Mouse (Mus musculus): Measurements from ENCODE around the gene Stk38l.
"Not testable (repeated sequence)": the region's sequence is repeated elsewhere in the genome, so short reads cannot be mapped to it uniquely, and the experiment has no call there.

Stk38l gene

GRCm38 (mm10) chr6:146733554-146733953, 8.8 kb downstream of the Stk38l start:
- DNase-seq (ENCODE audit: low spot score): no peak

DNA sequence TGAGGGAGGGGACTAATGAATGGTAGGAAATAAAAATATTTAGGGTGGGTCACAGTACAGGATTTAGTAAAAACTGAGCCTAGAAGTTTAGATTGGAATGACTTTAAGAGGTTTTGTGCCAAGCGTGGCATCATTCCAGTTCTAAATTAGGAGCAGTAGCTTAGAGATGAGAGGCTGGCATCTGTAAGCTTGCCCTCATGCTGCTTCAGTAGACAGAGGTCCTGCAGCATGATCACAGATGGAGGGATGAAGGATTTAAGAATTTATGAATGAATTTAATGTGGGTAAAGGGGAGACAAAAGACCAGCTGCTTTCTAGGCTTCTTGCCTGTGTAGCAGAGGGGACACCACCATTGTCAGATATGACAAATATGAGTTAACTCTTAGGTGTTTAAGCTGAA, 14.1 kb downstream of the Stk38l start:
- no peak for DNase-seq (ENCODE audit: low spot score)

- DNase-seq (ENCODE audit: low spot score): no peak
Observed at GRCm38 (mm10) chr6:146740724-146741123, 15.9 kb downstream of the Stk38l start.

- no peak for DNase-seq (ENCODE audit: low spot score)
Observed at GRCm38 (mm10) chr6:146741986-146742635, 17.3 kb downstream of the Stk38l start.

- DNase-seq (ENCODE audit: low spot score): not testable (repeated sequence)
Observed at GRCm38 (mm10) chr6:146744266-146744665, 19.5 kb downstream of the Stk38l start.

DNA sequence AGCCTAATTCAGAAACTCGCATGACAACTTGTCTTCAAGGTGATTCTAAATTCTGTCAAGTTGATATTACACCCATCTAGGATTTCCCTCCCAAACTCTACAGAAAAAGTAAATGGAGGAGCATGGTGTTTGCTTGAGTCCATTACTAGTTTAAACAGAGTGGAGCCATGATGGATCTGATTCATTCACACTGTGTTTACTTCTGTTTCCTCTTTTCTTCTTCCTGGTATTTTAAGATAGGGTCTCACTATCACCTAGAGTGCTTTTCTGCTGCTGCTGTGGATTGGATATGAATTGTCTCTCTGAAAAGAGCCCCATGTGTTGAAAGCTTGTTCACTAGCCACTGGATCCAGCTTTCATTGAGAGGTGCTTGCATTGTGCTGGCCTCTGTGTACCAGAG, 20.4 kb downstream of the Stk38l start:
- DNase-seq (ENCODE audit: low spot score): no peak

- DNase-seq (ENCODE audit: low spot score): no peak
Observed at GRCm38 (mm10) chr6:146746577-146746976, 21.8 kb downstream of the Stk38l start.

DNA sequence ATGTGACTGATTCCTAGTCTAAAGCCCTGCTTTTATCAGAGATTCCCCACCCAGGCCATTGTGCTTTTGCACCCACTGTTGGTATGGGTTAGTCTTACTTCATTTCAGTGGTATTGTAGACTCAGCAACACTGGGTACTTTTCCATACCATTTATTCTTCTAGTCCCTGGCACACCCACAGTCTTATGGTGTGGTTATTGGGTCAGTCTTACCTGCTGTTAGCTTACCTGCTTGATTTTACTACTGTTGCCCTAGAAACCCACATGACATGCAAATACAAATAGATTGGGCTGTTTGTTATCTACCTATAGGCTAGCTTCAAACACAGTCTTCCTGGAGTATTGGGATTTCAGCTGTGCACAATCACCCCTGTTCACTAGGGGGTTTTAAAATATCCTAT, 22.3 kb downstream of the Stk38l start:
- DNase-seq (ENCODE audit: low spot score): no peak

DNA sequence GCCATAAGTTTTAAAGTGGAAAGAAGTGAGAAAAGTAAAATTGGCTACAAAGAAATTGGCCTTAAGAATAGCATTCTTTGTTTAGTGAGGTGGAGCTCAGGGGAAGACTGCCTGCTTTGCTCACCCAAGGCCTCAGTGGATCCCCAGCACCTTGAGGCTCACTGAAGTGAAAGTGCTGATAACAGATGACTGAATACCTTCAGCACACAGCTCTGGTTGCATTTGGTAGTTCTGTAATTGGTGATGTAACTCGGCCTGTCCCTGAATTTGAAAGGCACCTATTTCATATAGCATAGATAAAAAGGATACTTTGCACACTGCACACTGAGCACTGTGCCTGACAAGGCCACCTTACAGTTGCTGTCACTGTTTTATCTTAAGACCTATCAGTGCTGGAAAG, 23.5 kb downstream of the Stk38l start:
- DNase-seq (ENCODE audit: low spot score): no peak

GRCm38 (mm10) chr6:146751671-146752070, 26.9 kb downstream of the Stk38l start:
- no peak for DNase-seq (ENCODE audit: low spot score)

GRCm38 (mm10) chr6:146752178-146752577, 27.4 kb downstream of the Stk38l start:
- no peak for DNase-seq (ENCODE audit: low spot score)

- no peak for DNase-seq (ENCODE audit: low spot score)
Observed at GRCm38 (mm10) chr6:146752612-146753011, 27.8 kb downstream of the Stk38l start.

DNA sequence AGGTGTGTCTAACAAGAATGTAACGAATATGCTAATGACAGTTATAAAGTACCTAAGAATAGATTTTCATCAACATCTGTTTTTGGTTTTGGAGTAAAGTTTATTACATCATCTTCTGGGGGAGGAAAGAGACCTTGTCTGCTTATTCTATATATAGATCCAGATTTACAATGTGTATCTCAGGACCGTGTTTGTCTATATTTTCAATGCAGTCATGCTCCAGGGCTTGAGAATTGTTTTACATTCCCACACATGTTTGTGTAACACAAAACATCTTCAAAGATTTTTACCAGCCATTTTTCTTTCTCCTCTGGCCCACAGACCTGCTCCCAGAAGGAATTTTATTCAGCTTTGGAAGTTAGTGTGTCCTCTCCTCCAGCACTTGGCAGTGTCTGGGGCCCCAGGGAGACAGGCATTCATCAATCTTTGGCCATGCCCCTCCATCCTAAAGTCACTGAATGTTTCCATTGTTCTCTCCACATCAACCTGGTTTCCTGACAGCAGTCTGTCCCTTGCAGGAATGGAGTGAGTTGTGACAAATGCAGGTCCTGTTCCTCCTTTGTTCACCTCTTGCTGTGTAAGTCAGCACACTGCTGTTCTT, 28.9 kb downstream of the Stk38l start:
- DNase-seq (ENCODE audit: low spot score): no peak

DNA sequence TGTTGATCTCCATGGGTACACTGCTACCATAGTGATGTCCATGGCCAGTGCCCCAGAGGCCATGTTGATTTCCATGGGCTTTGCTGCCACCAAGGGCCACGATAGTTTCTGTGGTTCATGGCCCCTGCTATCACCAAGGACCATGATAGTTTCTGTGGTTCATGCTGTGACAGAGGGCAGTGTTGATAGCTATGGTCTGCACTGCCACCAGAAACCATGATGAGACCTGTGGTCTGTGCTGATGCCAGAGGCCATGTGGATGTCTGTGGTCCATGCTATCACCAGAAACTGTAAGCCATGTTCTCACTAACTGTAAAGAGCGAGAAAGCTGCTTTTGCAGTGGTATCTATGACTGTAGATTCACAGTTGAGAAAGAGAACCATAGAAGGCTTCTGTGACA, 30.3 kb downstream of the Stk38l start:
- no peak for DNase-seq (ENCODE audit: low spot score)

DNA sequence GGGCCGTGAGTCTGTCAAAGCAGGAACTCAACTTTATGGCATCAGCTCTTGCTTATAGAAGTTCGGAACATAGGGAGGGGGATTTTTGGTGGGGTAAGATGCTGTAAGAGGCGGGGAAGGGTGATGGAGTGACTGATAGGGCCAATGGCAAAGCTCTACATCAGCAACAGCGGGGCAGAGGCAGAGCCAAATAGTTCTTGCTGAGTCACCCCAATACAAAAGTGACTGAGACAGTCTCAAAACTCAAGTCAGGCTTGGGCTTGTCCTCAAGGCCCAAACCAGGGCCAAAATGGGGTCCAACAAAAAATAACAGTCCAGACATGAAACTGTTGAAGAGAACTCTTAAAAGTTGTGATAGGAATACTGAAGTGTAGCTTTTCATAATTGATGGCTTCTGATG, 30.9 kb downstream of the Stk38l start:
- DNase-seq (ENCODE audit: low spot score): no peak

GRCm38 (mm10) chr6:146759027-146759426, 34.2 kb downstream of the Stk38l start:
- no peak for DNase-seq (ENCODE audit: low spot score)

DNA sequence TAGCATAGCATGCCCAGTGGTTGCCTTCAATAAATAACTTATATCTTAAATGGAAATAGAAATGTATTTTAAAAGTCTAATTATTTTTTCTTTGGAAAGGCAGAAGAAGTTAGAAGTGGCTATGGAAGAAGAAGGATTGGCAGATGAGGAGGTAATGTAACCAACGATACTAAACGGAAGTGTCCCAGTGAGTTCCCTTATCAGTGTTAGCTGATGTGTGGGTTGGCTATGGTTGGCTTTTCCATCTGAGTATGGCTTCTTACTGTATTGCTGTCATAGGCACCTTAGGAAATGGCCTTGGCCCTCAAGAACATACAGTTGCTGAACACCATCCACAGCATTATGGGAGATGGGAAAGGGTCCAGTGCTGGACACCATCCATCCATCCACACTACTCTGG, 35.2 kb downstream of the Stk38l start:
- DNase-seq (ENCODE audit: low spot score): no peak

DNA sequence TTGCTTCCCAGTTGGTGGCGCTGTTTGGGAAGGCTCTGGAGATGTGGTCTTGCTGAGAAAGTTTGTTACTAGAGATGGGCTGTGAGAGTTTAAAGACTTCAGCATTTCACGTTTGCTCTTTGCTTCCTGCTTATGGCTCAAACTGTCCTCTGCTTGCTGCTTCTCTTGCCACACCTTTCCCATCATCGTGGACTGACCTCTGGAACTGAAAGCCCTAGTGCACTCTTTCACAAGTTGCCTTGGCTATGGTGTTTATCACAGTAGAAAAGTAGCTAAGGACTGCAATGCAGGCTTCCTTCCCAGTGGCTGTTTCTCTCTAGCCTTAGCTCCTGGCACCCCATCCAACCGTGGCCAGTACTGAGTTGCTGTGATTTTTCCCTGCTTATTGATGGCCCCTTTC, 35.9 kb downstream of the Stk38l start:
- DNase-seq (ENCODE audit: low spot score): no peak

GRCm38 (mm10) chr6:146762264-146762898, 37.6 kb downstream of the Stk38l start:
- no peak for DNase-seq (ENCODE audit: low spot score)

- DNase-seq (ENCODE audit: low spot score): no peak
Observed at GRCm38 (mm10) chr6:146764593-146764992, 39.8 kb downstream of the Stk38l start.

DNA sequence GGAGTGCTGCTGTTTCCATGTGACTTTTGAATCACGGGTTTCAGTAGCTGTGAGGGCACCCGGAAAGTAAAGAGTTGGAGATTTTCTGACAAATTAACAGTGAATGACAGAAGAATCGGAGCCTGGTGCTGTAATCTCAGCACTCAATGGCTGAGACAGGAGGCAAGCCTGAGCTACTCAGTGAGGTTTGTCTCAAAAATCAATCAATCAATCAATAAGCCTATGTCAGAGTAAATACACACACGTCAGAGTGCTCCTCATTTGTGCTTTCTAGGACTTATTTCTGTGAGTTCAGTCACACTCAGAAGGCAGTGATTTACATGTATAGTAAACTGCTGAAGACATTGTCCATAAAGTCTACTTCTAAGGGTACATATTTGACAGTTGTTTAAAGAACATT, 40.5 kb downstream of the Stk38l start:
- no peak for DNase-seq (ENCODE audit: low spot score)

DNA sequence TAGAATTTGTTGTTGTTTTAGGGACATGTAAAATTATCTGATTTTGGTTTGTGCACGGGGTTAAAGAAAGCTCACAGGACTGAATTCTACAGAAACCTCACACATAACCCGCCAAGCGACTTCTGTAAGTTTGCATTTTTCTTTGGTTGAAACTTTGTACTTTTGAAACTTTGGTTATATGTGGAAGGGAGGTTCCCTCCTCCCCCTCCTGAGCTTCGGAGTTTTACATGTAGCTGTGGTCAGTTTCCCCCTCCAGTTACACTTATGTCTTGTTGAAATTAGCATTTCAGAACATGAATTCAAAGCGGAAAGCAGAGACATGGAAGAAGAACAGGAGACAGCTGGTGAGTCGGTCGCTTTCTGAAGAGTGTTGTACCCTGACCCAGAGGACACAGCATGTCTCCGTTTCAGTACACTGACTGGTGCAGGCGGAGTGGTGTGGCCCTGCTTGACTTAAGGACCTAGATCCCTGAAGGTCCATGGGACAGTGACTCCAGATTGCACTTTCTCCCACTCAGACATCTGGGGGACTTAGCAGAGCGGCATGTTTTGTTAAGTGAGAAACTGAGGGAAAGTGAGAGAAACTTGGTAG, 44.1 kb downstream of the Stk38l start:
- DNase-seq (ENCODE audit: low spot score): no peak

DNA sequence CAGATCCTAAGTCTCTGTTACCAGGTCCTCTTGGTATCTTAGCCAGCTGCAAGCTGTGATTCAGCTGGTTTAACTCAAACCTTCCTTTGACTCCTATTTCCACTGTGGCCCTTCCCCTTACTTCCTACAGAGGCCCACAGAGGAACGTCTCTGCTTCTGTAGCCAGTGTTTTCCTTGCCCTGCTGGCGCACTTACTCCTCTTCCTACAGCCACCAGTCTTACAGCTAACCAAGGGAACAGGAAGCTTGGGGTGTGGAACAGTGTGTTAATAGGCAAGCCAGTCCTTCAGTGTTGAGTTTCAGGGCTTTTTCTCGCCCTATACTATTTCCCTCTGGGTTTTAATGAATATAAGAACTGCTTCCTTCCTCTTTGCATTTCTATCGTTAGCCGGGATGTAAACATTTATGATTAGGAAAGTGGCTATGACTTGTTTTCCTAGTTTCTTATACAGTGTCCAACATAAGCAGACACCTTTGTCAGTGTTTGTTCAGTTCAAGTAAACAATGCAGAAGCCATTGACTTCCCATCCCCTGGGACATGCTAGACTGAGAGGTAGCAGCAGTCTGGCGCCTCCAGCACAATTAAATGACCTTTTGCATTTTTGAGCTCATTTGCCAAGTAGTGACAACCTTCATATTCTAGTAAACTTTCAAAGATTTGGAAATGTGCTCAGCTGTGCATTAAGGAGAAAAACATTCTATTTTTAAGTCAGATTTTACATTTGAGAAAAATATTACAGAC, 45.4 kb downstream of the Stk38l start:
- no peak for DNase-seq (ENCODE audit: low spot score)
